ENCODE assay signal across 8 mouse cellular contexts in genomic region chr15:101042613-101043012, GRCm38 (mm10). TPM values are rescaled to one million over a fixed set of nuclear protein-coding genes. Genes with fewer than 3 reads are reported as not detected.
DNase-seq lines count a peak whose midpoint lies in the region; TF ChIP-seq lines count a peak whose summit lies in the region.

No protein-coding gene starts in this region.

- no peak overlapping the region for H3K27ac ChIP-seq in testis, adult 2 months (ENCODE audit: control insufficient read depth, insufficient read depth, low read depth, low read length)

- H3K4me1 ChIP-seq in testis, adult 2 months (ENCODE audit: control insufficient read depth, insufficient read depth, low read length): peaks cover 17% of the 10 kb centered on the region

- DNase-seq in gastrocnemius, postnatal 14 days: peak; percentile 53
- no peak for DNase-seq in gastrocnemius, adult 18-20 months (ENCODE audit: low spot score)
- DNase-seq in A20 (ENCODE audit: low read depth, low spot score): peak; percentile 62
- peak; percentile 60 to 69 for DNase-seq in adrenal gland, adult 18-20 months (ENCODE audit: low spot score in 2 of 2)
- peak; percentile 86 for DNase-seq in embryo, embryonic 10.5 days (ENCODE audit: low spot score)
- peak; percentile 60 to 86 for DNase-seq in kidney, postnatal 36 days
- DNase-seq in lung, postnatal 14 days: peak; percentile 72

- H3K27me3 ChIP-seq in testis, adult 2 months (ENCODE audit: control insufficient read depth, insufficient read depth, low read length): peaks cover 2% of the 10 kb centered on the region; the same call in 1 of the 2 replicates

- TF ChIP-seq POLR2A in testis, adult 2 months (IDR thresholded peaks at IDR 0.05; ENCODE audit: control insufficient read depth, low read depth, low read length): no peak

- no peak overlapping the region for H3K4me3 ChIP-seq in testis, adult 2 months (ENCODE audit: control insufficient read depth, low read depth, low read length)

- peak; percentile 78; the same call in 1 of the 2 replicates for TF ChIP-seq CTCF in testis, adult 2 months (IDR thresholded peaks at IDR 0.05; ENCODE audit: control insufficient read depth, insufficient read depth, insufficient replicate concordance, low read depth, low read length)

- intact Hi-C loops in gastrocnemius, postnatal 14 days (cut with DNase I; ENCODE audit: low total_unique reads): loop anchor here (5.0 kb wide), 1 partner anchor 205 kb away; no protein-coding TSS in a partner anchor

- H3K36me3 ChIP-seq in testis, adult 2 months (ENCODE audit: control insufficient read depth, insufficient read depth, low read length): no peaks in the 10 kb centered on the region

RNA-seq across cellular contexts. Expression of gene Gm47841, which starts 4.6 kb away (rescaled TPM):
- total RNA-seq in gastrocnemius, postnatal 14 days (2021): not detected
- total RNA-seq in gastrocnemius, adult 18-20 months (2021): not detected
- not detected for total RNA-seq in adrenal gland, adult 18-20 months (2021)
- polyA plus RNA-seq in testis, adult 2 months (2012; rRNA removed): 79.8 and 97.0 TPM in 2 replicates

RNA-seq across cellular contexts. Expression of gene Fignl2, which starts 35.8 kb away (rescaled TPM):
- total RNA-seq in gastrocnemius, postnatal 14 days (2021): 1 to 10 TPM; 1.3 to 1.4 TPM
- total RNA-seq in gastrocnemius, adult 18-20 months (2021): under 1 TPM; 0.55 to 0.81 TPM
- 1 to 10 TPM; 4.7 to 7.1 TPM for total RNA-seq in adrenal gland, adult 18-20 months (2021)
- 0.44 and 0.46 TPM in 2 replicates for polyA plus RNA-seq in testis, adult 2 months (2012; rRNA removed)
